Mouse (Mus musculus): Measurements from ENCODE around the gene Cybrd1. TPM values are rescaled to one million over a fixed set of nuclear protein-coding genes. Genes with fewer than 3 reads are reported as not detected.

Gene Cybrd1
- polyA plus RNA-seq, 1 experiment from 2014 or later: 6.2 TPM

GRCm38 (mm10) chr2:71173031-71173430 is 55.3 kb downstream of the Cybrd1 start:
- peaks cover 8% of the 10 kb centered on the region; the same call in 1 of the 2 replicates for H3K4me1 ChIP-seq (ENCODE audit: control insufficient read depth, insufficient read depth, low read length)
- H3K27ac ChIP-seq (ENCODE audit: low read length): no peak overlapping the region
- H3K4me2 ChIP-seq (replicated peaks; ENCODE audit: low read depth, low read length): no peak overlapping the region
- no peak overlapping the region for H3K9ac ChIP-seq (replicated peaks; ENCODE audit: low read depth, low read length)
- H3K9me3 ChIP-seq (ENCODE audit: control insufficient read depth, low read depth, low read length): no peaks in the 10 kb centered on the region
- H3K27me3 ChIP-seq (ENCODE audit: control insufficient read depth, insufficient read depth, low read length): no peaks in the 10 kb centered on the region
- no peak for ATAC-seq (ENCODE audit: insufficient number of reproducible peaks, insufficient read depth, low FRiP score, low read depth)
- WGBS: 75% methylated on average over 3 of the region's 3 CpGs
- H3K36me3 ChIP-seq (ENCODE audit: control insufficient read depth, insufficient read depth, low read length): no peaks in the 10 kb centered on the region
- no peak overlapping the region for H3K4me3 ChIP-seq (ENCODE audit: low read depth, low read length)

DNA sequence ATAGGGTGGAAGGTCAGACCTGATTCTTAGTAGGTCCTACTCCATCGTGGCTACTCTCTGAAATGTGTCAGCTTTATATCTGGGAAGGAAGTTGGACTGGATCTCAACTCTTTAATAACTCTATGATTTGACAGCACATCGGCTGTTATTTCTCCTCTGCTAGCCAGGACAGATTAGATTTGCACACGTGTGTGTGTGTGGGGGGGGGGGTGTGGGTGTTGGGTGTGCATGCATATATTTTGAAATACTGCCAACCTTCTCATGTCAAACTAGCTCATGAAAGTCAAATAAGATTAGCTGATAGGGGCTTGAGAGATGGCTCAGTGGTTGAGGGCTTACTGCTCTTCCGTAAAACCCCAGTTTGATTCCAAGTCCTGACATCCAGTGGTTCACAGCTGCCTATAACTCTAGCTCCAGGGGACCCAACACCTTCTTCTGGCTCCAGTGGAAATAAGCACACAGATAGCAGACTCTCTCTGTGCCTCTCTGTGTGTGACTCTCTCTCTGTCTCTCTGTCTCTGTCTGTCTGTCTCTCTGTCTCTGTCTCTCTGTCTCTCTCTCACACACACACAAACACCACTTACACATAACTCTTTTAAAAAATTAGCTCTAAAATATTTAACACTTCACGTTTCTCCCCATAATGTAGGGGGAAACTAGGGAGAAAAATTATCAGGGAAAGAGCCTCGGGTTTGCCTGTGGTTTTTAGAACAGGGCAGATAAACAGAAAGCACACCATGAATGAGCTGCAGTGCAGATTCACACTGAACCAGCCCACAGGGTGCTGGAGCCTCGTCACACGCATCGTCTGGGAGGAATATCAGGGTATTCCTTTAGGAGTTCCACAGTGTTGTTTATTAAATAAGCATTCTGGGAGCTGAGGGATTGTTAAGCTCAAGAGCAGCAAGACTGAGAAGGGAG is 58.9 kb downstream of the Cybrd1 start:
- Histone ChIP-seq H3K9ac (replicated peaks; ENCODE audit: low read depth, low read length) (no peak overlapping the region), H3K27me3 (ENCODE audit: control insufficient read depth, insufficient read depth, low read length) (no peaks in the 10 kb centered on the region), H3K4me2 (replicated peaks; ENCODE audit: low read depth, low read length) (no peak overlapping the region), H3K9me3 (ENCODE audit: control insufficient read depth, low read depth, low read length) (no peaks in the 10 kb centered on the region), H3K27ac (ENCODE audit: low read length) (no peak overlapping the region), H3K36me3 (ENCODE audit: control insufficient read depth, insufficient read depth, low read length) (no peaks in the 10 kb centered on the region), H3K4me1 (ENCODE audit: control insufficient read depth, insufficient read depth, low read length) (0 out of 2 replicates have a peak, but pooled peaks cover 3% of the 10 kb centered on the region), H3K4me3 (ENCODE audit: low read depth, low read length) (no peak overlapping the region)
- no peak for ATAC-seq (ENCODE audit: insufficient number of reproducible peaks, insufficient read depth, low FRiP score, low read depth)
- 46% methylated on average over 9 of the region's 9 CpGs for WGBS

GRCm38 (mm10) chr2:71177250-71177615 is 59.5 kb downstream of the Cybrd1 start:
- H3K4me1 ChIP-seq (ENCODE audit: control insufficient read depth, insufficient read depth, low read length): 0 out of 2 replicates have a peak, but pooled peaks cover 3% of the 10 kb centered on the region
- H3K4me3 ChIP-seq (ENCODE audit: low read depth, low read length): no peak overlapping the region
- no peak overlapping the region for H3K27ac ChIP-seq (ENCODE audit: low read length)
- no peaks in the 10 kb centered on the region for H3K36me3 ChIP-seq (ENCODE audit: control insufficient read depth, insufficient read depth, low read length)
- no peaks in the 10 kb centered on the region for H3K9me3 ChIP-seq (ENCODE audit: control insufficient read depth, low read depth, low read length)
- H3K9ac ChIP-seq (replicated peaks; ENCODE audit: low read depth, low read length): no peak overlapping the region
- H3K4me2 ChIP-seq (replicated peaks; ENCODE audit: low read depth, low read length): no peak overlapping the region
- ATAC-seq (ENCODE audit: insufficient number of reproducible peaks, insufficient read depth, low FRiP score, low read depth): no peak
- 79% methylated on average over 1 of the region's 1 CpGs for WGBS
- no peaks in the 10 kb centered on the region for H3K27me3 ChIP-seq (ENCODE audit: control insufficient read depth, insufficient read depth, low read length)

DNA sequence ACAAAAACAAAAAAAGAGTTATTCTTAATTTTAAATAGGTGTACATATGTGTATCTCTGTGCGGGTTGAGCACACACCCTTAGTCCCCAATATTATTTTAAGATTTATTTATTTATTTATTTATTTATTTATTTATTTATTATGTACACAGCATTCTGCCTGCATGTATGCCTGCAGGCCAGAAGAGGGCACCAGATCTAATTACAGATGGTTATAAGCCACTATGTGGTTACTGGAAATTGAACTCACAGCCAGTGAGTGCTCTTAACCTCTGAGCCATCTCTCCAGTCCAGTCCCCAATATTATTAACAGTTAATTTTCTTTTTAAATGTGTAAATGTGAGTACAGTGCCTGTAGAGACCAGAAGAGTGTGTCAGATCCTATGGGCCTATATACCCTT is 60.0 kb downstream of the Cybrd1 start:
- Histone ChIP-seq H3K4me2 (replicated peaks; ENCODE audit: low read depth, low read length) (no peak overlapping the region), H3K9me3 (ENCODE audit: control insufficient read depth, low read depth, low read length) (no peaks in the 10 kb centered on the region), H3K36me3 (ENCODE audit: control insufficient read depth, insufficient read depth, low read length) (no peaks in the 10 kb centered on the region), H3K4me1 (ENCODE audit: control insufficient read depth, insufficient read depth, low read length) (0 out of 2 replicates have a peak, but pooled peaks cover 3% of the 10 kb centered on the region), H3K27me3 (ENCODE audit: control insufficient read depth, insufficient read depth, low read length) (no peaks in the 10 kb centered on the region), H3K4me3 (ENCODE audit: low read depth, low read length) (no peak overlapping the region), H3K27ac (ENCODE audit: low read length) (no peak overlapping the region), H3K9ac (replicated peaks; ENCODE audit: low read depth, low read length) (no peak overlapping the region)
- ATAC-seq (ENCODE audit: insufficient number of reproducible peaks, insufficient read depth, low FRiP score, low read depth): no peak
- WGBS: 96% methylated on average over 1 of the region's 1 CpGs

- WGBS: 78% methylated on average over 10 of the region's 10 CpGs
- Histone ChIP-seq H3K4me3 (ENCODE audit: low read depth, low read length) (no peak overlapping the region), H3K36me3 (ENCODE audit: control insufficient read depth, insufficient read depth, low read length) (no peaks in the 10 kb centered on the region), H3K4me1 (ENCODE audit: control insufficient read depth, insufficient read depth, low read length) (0 out of 2 replicates have a peak, but pooled peaks cover 3% of the 10 kb centered on the region), H3K9ac (replicated peaks; ENCODE audit: low read depth, low read length) (no peak overlapping the region), H3K9me3 (ENCODE audit: control insufficient read depth, low read depth, low read length) (no peaks in the 10 kb centered on the region), H3K4me2 (replicated peaks; ENCODE audit: low read depth, low read length) (no peak overlapping the region), H3K27ac (ENCODE audit: low read length) (no peak overlapping the region; the same call in 1 of the 2 replicates), H3K27me3 (ENCODE audit: control insufficient read depth, insufficient read depth, low read length) (no peaks in the 10 kb centered on the region)
- ATAC-seq (ENCODE audit: insufficient number of reproducible peaks, insufficient read depth, low FRiP score, low read depth): no peak
Observed at GRCm38 (mm10) chr2:71179716-71180115, 62.0 kb downstream of the Cybrd1 start.

GRCm38 (mm10) chr2:71180566-71181217 is 63.0 kb downstream of the Cybrd1 start:
- 0 out of 2 replicates have a peak, but pooled peaks cover 3% of the 10 kb centered on the region for H3K4me1 ChIP-seq (ENCODE audit: control insufficient read depth, insufficient read depth, low read length)
- no peak overlapping the region for H3K9ac ChIP-seq (replicated peaks; ENCODE audit: low read depth, low read length)
- no peaks in the 10 kb centered on the region for H3K36me3 ChIP-seq (ENCODE audit: control insufficient read depth, insufficient read depth, low read length)
- H3K4me3 ChIP-seq (ENCODE audit: low read depth, low read length): no peak overlapping the region
- H3K9me3 ChIP-seq (ENCODE audit: control insufficient read depth, low read depth, low read length): no peaks in the 10 kb centered on the region
- WGBS: 35% methylated on average over 8 of the region's 8 CpGs
- H3K27ac ChIP-seq (ENCODE audit: low read length): no peak overlapping the region
- peak; percentile 61; the same call in 1 of the 2 replicates for ATAC-seq (ENCODE audit: insufficient number of reproducible peaks, insufficient read depth, low FRiP score, low read depth)
- H3K27me3 ChIP-seq (ENCODE audit: control insufficient read depth, insufficient read depth, low read length): no peaks in the 10 kb centered on the region
- no peak overlapping the region for H3K4me2 ChIP-seq (replicated peaks; ENCODE audit: low read depth, low read length)

DNA sequence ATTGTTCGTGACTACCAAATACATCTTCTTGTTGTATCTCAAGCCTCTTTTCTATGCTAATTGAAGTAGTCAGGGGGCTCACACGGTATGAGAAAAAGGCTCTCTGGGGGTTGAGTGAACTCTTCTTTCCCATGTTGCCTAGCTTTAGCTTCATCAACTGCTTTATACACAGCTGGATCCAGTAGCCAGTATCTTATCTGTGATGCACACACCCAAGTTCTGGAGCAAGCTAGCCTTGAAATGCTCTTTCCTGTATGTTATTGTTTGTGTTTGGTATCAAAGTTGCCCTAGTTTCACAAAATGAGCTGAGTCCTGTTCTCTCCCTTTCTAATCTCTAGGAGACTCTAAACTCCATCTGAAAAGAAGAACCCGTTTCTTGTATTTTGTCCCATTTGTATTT is 70.2 kb downstream of the Cybrd1 start:
- no peaks in the 10 kb centered on the region for H3K36me3 ChIP-seq (ENCODE audit: control insufficient read depth, insufficient read depth, low read length)
- H3K4me3 ChIP-seq (ENCODE audit: low read depth, low read length): no peak overlapping the region
- H3K4me2 ChIP-seq (replicated peaks; ENCODE audit: low read depth, low read length): no peak overlapping the region
- no peak for ATAC-seq (ENCODE audit: insufficient number of reproducible peaks, insufficient read depth, low FRiP score, low read depth)
- no peaks in the 10 kb centered on the region for H3K9me3 ChIP-seq (ENCODE audit: control insufficient read depth, low read depth, low read length)
- 66% methylated on average over 3 of the region's 3 CpGs for WGBS
- H3K27me3 ChIP-seq (ENCODE audit: control insufficient read depth, insufficient read depth, low read length): no peaks in the 10 kb centered on the region
- H3K4me1 ChIP-seq (ENCODE audit: control insufficient read depth, insufficient read depth, low read length): peaks cover 3% of the 10 kb centered on the region; the same call in 1 of the 2 replicates
- no peak overlapping the region for H3K9ac ChIP-seq (replicated peaks; ENCODE audit: low read depth, low read length)
- H3K27ac ChIP-seq (ENCODE audit: low read length): no peak overlapping the region

DNA sequence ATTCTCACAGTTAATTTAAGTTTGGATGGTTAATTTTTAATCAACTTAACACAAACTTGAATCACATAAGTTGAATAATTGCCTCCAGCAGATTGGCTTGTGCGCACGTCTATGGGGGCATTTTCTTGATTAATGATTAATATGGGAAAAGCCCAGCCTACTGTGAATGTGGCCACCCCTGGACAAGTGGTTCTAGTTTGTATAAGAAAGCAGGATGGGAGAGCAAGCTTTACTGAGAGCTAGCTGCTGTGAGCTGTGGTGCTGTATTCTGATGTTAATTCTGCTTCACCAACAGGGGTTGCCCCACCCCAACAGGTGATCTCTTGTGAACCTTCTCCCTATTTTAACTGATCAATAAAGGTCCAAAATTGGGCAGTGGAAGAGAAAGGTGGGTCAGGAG is 71.1 kb downstream of the Cybrd1 start:
- Histone ChIP-seq H3K9ac (replicated peaks; ENCODE audit: low read depth, low read length) (no peak overlapping the region), H3K27me3 (ENCODE audit: control insufficient read depth, insufficient read depth, low read length) (no peaks in the 10 kb centered on the region), H3K4me1 (ENCODE audit: control insufficient read depth, insufficient read depth, low read length) (peaks cover 3% of the 10 kb centered on the region; the same call in 1 of the 2 replicates), H3K4me3 (ENCODE audit: low read depth, low read length) (no peak overlapping the region), H3K9me3 (ENCODE audit: control insufficient read depth, low read depth, low read length) (no peaks in the 10 kb centered on the region), H3K27ac (ENCODE audit: low read length) (no peak overlapping the region), H3K36me3 (ENCODE audit: control insufficient read depth, insufficient read depth, low read length) (no peaks in the 10 kb centered on the region), H3K4me2 (replicated peaks; ENCODE audit: low read depth, low read length) (no peak overlapping the region)
- 34% methylated on average over 2 of the region's 2 CpGs for WGBS
- ATAC-seq (ENCODE audit: insufficient number of reproducible peaks, insufficient read depth, low FRiP score, low read depth): no peak
